Mouse (Mus musculus): ENCODE measurements at regions not wholly inside any gene's neighbourhood (a gene's known extent, or its start where the extent isn't known, plus 50 kb on each side); places are given as distances from the start of the nearest gene placed in this dataset.
A peak's percentile ranks its signal among the peaks of the same experiment; 100 is the strongest.
"Not testable (repeated sequence)": the region's sequence is repeated elsewhere in the genome, so short reads cannot be mapped to it uniquely, and the experiment has no call there.

- no peak for DNase-seq (ENCODE audit: low read depth)
These were observed 57.1 kb downstream of the Ccdc54 start for GRCm38 (mm10) chr16:50533881-50534280.

- DNase-seq (ENCODE audit: low read depth) = peak; percentile 63
These were observed 61.2 kb downstream of the Ccdc54 start for GRCm38 (mm10) chr16:50529511-50530416.

- peak; percentile 44 for DNase-seq (ENCODE audit: low read depth)
These were observed 62.1 kb downstream of the Ccdc54 start for GRCm38 (mm10) chr16:50528677-50529510.

- peak; percentile 17 for DNase-seq (ENCODE audit: low read depth)
These were observed 62.6 kb downstream of the Ccdc54 start for GRCm38 (mm10) chr16:50528355-50528676.

DNA sequence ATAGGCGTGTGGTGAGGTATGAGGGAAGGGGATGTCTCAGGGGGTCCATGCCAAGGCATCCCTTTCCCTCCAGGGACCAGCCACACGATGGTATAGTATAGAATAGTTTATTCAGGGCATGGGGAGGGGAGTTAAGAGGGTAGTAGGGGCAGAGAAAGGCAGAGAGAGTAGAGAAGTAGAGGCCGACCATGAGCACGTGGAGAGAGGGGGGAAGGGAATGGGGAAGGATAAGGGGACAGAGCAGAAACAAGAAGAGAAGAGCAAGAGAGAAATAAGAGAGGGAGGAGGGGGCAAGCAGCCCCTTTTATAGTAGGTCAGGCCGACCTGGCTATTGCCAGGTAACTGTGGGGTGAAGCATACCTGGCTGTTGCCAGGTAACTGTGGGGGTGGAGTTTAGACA, 64.0 kb downstream of the Ccdc54 start:
- DNase-seq (ENCODE audit: low read depth) = not testable (repeated sequence)

GRCm38 (mm10) chr16:50525934-50526366, 65.0 kb downstream of the Ccdc54 start:
- no peak for DNase-seq (ENCODE audit: low read depth)

GRCm38 (mm10) chr16:50525504-50525903, 65.5 kb downstream of the Ccdc54 start:
- no peak for DNase-seq (ENCODE audit: low read depth)

DNA sequence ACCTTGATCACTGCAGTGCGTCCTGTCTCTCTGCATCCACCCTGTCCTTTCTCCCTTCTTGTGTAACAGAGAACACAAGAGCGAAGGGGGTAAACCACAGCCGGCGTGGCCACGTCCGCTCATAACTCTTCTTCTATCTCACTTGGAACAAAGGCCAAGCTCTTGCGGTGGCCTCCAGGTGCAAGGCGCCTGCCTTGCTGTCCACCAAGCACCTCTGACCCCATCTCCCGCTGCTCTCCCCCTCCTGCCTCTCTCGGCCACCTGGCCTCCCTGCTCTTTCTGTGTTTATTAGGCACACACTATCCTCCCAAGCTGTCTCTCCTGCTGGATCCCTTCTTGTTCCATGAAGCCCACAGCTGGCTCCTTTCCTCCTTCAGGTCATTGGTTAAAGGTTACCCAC, 71.3 kb downstream of the Ccdc54 start:
- DNase-seq (ENCODE audit: low read depth) = no peak

DNA sequence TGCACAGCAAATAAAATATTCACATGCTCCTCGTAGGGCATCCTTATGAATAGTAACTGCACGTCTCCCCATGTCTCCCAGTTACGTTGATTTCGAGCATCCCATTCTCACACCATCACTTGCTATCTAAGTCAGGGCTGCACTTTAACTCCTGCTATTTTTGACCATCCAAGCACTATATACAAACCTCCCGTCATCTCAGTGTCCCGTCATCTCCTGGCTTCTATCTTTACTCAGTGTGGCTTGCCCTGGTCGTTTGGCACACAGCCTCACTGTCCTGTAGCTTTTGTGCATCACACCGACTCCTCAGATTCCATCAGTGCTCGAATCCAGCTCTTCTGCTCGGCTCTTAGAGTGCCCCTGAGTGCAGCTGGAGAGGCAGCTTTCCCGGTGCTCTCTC, 74.4 kb downstream of the Ccdc54 start:
- DNase-seq (ENCODE audit: low read depth) = no peak

DNA sequence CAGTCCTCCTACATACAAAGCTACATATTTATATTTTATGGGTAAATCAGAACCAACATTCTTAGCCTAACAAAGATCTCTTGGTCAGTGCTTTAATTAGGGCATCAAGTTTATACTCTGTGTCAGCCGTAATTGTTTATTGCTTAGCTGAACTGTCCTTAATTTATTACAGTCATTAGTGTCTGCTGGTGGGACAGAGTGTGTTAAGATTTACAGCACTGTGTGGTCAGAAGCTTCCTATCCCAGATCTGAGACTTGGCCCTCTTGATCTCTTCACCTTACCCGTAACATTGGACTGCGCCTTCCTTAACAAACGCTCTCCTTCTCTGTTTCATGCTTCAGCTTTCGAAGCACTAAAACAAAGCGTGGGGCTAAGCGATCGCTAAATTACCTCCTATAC, 75.9 kb downstream of the Ccdc54 start:
- no peak for DNase-seq (ENCODE audit: low read depth)

GRCm38 (mm10) chr16:50512080-50512479, 78.9 kb downstream of the Ccdc54 start:
- DNase-seq (ENCODE audit: low read depth) = no peak

DNA sequence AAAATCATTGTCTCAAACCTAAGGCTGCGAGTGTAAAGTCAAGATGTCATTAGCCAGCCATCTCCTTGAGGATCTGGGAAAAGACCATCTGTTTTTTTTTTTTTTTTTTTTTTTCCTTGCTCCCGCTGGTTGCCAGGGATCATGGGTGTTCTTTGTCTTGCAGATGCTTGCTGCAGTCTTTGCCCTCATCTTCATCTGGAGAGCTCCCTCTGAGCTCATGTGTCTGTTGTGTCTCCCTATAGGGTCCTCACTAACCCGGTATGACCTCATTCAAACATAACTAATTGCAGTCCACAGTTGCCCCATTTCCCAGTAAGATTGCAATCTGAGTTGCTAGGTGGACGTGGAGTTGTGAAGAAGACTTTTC, 77.3 kb upstream of the Bbx start:
- no peak for DNase-seq (ENCODE audit: low read depth)

- DNase-seq (ENCODE audit: low read depth) = no peak
These were observed 76.7 kb upstream of the Bbx start for GRCm38 (mm10) chr16:50508673-50509528.

DNA sequence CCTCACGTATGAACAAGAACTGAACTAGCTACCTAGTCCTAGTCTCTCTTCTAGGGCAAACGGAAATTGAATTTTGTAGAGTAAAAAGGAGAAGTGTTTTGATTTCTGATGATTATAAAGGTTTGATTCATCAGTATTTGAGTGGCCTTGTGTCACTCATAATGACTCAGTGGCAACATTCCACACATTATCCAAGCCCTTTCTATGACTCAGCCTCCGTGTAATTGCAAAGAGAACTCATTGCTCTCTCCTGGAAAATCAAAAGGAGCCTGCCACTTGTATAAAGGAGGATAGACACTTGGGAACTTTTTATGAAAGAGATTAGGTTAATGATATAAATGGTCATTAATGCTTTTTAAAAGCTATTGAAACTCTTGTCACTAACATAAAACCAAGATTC, 72.4 kb upstream of the Bbx start:
- DNase-seq (ENCODE audit: low read depth) = peak; percentile 14

GRCm38 (mm10) chr16:50498909-50499308, 66.7 kb upstream of the Bbx start:
- no peak for DNase-seq (ENCODE audit: low read depth)

DNA sequence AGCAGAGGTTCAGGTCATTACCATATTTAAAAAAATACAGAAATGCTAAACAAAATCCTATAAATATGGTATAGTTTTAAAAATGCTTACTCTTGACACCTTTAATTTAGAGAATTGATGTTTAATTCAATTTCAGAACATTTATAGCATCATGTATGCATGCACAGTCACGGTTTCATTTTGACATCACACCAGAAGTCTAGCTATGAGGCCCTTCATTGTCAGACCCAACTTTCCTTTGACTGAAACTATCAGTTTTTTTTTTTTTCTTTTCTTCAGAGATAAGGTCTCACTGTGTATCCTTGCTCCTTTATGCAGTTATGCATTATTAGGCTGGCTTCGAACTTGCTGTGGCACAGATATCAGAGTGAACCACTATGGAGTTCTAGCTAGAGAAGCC, 61.5 kb upstream of the Bbx start:
- no peak for DNase-seq (ENCODE audit: low read depth)

DNA sequence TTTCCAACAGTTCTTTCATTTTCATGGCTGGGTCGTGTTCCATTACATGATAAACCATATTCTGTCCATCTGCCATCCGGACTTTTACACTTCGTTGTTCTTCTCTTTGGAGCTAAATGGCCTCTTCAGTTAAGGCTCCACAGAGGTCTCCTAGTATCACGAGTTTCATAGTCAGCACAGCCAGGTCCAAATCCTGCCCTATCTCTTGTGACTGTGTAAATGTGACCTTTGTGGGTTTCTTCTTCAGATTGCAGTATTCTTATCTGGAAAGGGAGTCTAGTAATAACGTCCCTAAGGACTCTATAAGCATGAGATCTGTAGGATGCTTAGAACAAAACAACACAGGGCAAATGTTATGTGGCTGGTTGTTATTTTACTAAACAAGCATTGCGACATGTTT, 57.1 kb upstream of the Bbx start:
- DNase-seq (ENCODE audit: low read depth) = no peak

DNA sequence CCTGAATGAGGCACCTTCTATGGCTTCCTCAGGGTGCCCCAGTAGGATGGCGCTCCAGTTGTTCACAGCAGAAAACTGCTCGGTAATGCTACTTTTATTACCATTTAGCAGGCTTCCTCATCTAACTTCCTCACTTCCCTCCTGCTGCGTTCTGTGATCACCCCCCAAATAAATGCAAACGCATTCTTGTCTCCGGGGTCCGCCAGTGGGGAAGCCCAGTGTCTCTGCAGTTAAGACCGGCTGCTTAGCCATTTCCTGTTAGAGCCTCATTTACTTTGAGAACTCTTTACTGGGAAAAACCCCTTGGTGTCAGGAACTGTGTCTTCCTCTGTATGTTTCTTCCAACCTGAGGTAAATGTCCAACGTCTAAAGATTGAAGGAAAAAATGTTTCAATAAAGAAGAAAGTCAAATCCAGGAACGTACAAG, 50.2 kb upstream of the Bbx start:
- no peak for DNase-seq (ENCODE audit: low read depth)
